Mouse (Mus musculus) cerebellum, postnatal 14 days (tissue): Measurements from ENCODE around the gene Ccr1l1.

Source experiments
- DNase-seq, 2 experiments: peaks; one replicate each; pipeline ENCODE4 v3.0.0; 2021; ENCODE audit warnings: mixed read lengths in 2 of 2

Gene Ccr1l1

GRCm38 (mm10) chr9:123957911-123958413 is 20.2 kb downstream of the Ccr1l1 start:
- DNase-seq, result no peak

- DNase-seq, result no peak
These were observed 21.3 kb downstream of the Ccr1l1 start for GRCm38 (mm10) chr9:123956892-123957291.

- no peak for DNase-seq
These were observed 24.7 kb downstream of the Ccr1l1 start for GRCm38 (mm10) chr9:123953551-123953950.

- DNase-seq, result no peak
These were observed 27.0 kb downstream of the Ccr1l1 start for GRCm38 (mm10) chr9:123951176-123951575.

GRCm38 (mm10) chr9:123949432-123949831 is 28.8 kb downstream of the Ccr1l1 start:
- DNase-seq, result no peak

- DNase-seq, result no peak
These were observed 30.4 kb downstream of the Ccr1l1 start for GRCm38 (mm10) chr9:123947815-123948214.

GRCm38 (mm10) chr9:123942025-123942424 is 36.2 kb downstream of the Ccr1l1 start:
- no peak for DNase-seq

GRCm38 (mm10) chr9:123941316-123941715 is 36.9 kb downstream of the Ccr1l1 start:
- no peak for DNase-seq

- no peak for DNase-seq
These were observed 37.6 kb downstream of the Ccr1l1 start for GRCm38 (mm10) chr9:123940628-123941027.

GRCm38 (mm10) chr9:123940168-123940567 is 38.0 kb downstream of the Ccr1l1 start:
- no peak for DNase-seq

- no peak for DNase-seq
These were observed 40.2 kb downstream of the Ccr1l1 start for GRCm38 (mm10) chr9:123937989-123938388.

GRCm38 (mm10) chr9:123936604-123937280 is 41.5 kb downstream of the Ccr1l1 start:
- DNase-seq, result no peak

GRCm38 (mm10) chr9:123935776-123936175 is 42.4 kb downstream of the Ccr1l1 start:
- DNase-seq, result no peak

GRCm38 (mm10) chr9:123935346-123935745 is 42.9 kb downstream of the Ccr1l1 start:
- no peak for DNase-seq

GRCm38 (mm10) chr9:123933716-123934445 is 44.3 kb downstream of the Ccr1l1 start:
- no peak for DNase-seq

GRCm38 (mm10) chr9:123932911-123933675 is 45.1 kb downstream of the Ccr1l1 start:
- DNase-seq, result no peak

GRCm38 (mm10) chr9:123931761-123932700 is 46.2 kb downstream of the Ccr1l1 start:
- DNase-seq, result no peak

- DNase-seq, result no peak
These were observed 47.3 kb downstream of the Ccr1l1 start for GRCm38 (mm10) chr9:123930926-123931325.

GRCm38 (mm10) chr9:123930476-123930875 is 47.7 kb downstream of the Ccr1l1 start:
- no peak for DNase-seq

GRCm38 (mm10) chr9:123929936-123930335 is 48.3 kb downstream of the Ccr1l1 start:
- DNase-seq, result no peak

GRCm38 (mm10) chr9:123928759-123929246 is 49.4 kb downstream of the Ccr1l1 start:
- DNase-seq, result no peak
